Mouse (Mus musculus) gonadal fat pad, adult 2 months (tissue): Measurements from ENCODE around the gene Olfr767. TPM values are rescaled to one million over a fixed set of nuclear protein-coding genes. Genes with fewer than 3 reads are reported as not detected.
"Not testable (repeated sequence)": the region's sequence is repeated elsewhere in the genome, so short reads cannot be mapped to it uniquely, and the experiment has no call there.

Source experiments
- DNase-seq: peaks from one replicate; pipeline ENCODE4 v3.0.0-alpha.2; 2012; ENCODE audit warnings: low read depth
- polyA plus RNA-seq: library from polyadenylated mRNA; depleted of rRNA; stranded (reverse); fragments of >200 nt; gene quantifications from 2 replicates; pipeline ENCODE4 v1.2.3, GENCODE M21; 2012; rRNA removed

Gene Olfr767
- polyA plus RNA-seq, result not detected in 2 replicates

DNA sequence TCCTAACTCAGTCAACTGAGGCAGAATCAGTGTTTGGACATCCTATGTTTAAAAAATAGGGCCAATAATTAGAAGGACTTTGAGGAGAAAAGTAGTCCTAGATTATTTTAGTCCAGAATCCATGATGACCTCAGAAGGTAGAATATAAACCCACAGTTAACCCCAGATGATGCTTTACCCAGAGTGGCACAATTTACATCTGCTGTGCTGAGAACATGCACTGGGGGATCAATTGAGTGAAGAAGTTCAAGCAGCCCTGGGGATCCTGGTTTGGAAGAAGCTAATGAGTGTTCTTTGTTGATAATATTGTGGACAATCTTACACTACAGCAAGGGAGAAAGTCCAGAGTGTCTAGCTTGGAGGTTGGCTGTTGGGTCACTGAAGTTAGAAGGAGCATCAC is at the start of gene Olfr767:
Gene Olfr767, minus strand, starts transcription at position 101 of the 400 bp plus-strand sequence.
- DNase-seq, result not testable (repeated sequence)

DNA sequence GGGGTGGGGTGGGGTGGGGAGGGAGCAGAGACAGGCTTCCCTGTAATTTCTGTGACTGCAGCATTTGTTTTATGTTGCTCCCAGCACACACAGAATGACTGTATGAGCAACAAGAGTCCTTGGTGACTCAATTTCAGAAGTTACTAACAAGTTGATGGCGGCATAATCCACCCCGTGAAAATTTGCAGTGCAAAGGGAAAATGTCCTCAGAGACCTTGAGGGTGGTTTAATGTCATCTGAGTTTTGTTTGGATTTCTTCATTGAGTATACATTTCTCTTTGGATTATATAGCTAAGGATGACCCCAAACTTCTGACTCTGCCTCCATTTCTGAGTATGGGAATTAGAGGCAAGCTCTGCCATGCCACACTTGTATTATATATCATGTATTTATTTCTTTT is 35.1 kb upstream of the Olfr767 start, which contains the start of gene Olfr769:
Gene Olfr769, minus strand, starts transcription at position 101 of the 400 bp plus-strand sequence.
- DNase-seq, result no peak

DNA sequence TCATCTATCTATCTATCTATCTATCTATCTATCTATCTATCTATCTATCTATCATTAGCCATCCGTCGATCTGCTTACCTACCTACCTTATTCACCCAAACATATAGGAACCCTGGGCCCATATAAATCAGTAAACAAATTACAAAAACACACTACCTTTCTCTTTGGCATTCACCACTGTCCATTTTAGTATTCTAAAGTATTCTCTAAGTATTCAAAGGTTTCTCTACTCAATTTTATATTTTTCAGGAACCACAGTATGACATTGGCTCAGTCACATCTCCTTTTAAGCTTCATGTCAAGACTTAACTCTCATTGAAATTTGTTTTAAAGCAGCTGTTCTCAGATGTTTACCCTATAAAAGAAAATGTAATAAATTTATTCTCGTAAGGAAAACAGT is 32.4 kb upstream of the Olfr767 start:
- DNase-seq, result no peak

DNA sequence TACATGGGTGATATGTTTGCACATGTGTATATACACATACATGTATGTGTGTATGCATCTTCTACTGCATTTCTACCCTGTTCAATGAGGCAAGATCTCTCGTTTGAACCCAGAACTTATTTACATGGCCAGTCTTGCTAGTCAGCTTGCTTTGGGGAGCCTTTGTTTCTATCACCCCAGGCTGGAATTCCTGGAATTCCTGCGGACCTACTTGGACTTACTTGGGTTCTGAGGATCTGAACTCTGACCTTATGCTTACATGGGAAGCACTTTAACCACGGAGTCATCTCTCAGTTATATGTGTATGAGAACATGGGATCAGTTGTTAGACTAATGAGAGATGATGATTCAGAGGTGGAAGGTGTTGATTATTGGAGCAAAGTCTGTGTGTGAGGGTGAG is 18.5 kb upstream of the Olfr767 start:
- no peak for DNase-seq

DNA sequence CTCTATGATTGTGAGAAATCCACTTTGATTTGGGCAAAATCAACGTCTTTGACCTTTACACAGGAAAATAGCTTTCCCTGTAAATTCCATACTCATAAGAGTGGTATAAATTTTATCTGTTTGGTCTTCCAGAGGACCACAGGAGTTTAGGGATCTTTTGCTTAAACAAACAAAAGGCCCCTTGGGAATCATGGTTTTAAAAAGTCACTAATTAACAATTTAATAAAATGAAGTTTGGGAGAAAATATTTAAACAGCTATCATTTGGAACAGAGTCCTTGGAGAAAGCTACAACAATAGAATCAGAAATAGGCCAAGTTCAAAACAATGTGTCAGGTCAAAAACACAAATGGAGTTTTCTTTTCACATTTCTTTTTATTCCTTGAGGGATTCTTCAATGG is 16.6 kb upstream of the Olfr767 start, which contains the start of gene Olfr768:
Gene Olfr768, minus strand, starts transcription at position 101 of the 400 bp plus-strand sequence.
- DNase-seq, result no peak

DNA sequence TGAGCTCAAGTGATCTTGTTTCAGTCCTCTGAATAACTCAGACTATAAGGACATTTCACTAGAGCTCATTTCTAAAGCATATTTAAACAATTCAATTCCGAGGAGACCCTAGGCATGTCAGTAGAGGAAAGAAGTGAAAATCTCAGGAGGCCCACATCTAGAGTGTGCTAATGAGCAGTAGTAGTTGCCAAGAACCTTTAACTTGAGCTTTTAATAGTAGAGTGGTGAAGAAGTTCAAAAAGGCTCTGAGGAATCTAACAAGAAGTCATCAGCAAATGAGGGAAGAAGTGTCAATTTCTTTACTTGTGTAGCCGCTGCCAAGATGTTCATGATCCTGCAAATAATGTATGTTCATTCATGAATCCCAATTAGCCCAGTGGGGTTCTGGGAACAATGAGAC is 13.8 kb downstream of the Olfr767 start, which contains the start of gene Olfr766-ps1:
Gene Olfr766-ps1, minus strand, starts transcription at position 101 of the 400 bp plus-strand sequence.
- no peak for DNase-seq

DNA sequence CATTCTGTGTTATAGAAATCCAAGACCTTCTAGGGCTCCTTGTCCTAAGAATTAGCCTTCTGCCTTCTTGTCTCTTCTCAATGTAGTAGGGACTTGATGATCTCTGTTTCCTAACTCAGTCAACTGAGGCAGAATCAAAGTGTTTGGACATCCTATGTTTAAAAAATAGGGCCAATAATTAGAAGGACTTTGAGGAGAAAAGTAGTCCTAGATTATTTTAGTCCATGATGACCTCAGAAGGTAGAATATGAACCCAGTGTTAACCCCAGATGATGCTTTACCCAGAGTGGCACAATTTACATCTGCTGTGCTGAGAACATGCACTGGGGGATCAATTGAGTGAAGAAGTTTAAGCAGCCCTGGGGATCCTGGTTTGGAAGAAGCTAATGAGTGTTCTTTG is 32.8 kb downstream of the Olfr767 start, which contains the start of gene Olfr765:
Gene Olfr765, minus strand, starts transcription at position 101 of the 400 bp plus-strand sequence.
- DNase-seq, result not testable (repeated sequence)

DNA sequence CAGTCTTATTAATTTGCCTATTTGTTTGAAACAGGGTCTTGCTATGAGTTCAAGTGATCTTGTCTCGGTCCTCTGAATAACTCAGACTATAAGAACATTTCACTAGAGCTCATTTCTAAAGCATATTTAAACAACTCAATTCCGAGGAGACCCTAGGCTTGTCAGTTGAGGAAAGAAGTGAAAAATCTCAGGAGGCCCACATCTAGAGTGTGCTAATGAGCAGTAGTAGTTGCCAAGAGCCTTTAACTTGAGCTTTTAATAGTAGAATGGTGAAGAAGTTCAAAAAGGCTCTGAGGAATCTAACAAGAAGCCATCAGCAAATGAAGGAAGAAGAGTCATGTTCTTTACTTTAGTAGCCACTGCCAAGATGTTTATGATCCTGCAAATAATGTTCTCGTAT is 42.9 kb downstream of the Olfr767 start, which contains the start of gene Olfr764-ps1:
Gene Olfr764-ps1, minus strand, starts transcription at position 101 of the 400 bp plus-strand sequence.
- DNase-seq, result no peak

DNA sequence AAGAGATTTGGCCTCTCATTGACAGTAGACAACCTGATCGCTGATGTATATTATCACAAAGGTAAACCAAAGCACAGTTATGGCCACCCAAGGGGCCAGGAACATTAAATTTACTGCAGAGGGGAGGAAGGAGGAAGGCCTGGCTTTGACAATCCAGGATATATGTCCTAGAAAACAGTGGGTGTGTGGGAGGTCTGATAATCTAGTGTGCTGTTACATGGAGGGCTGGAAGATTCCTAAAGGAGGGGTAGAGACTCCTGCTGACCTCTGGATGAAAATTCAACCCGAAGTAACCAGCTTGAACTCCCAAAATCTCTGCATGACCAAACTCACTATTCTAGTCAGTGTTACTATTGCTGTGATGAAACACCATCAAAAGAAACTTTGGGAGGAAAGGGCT is 54.4 kb downstream of the Olfr767 start:
- no peak for DNase-seq

DNA sequence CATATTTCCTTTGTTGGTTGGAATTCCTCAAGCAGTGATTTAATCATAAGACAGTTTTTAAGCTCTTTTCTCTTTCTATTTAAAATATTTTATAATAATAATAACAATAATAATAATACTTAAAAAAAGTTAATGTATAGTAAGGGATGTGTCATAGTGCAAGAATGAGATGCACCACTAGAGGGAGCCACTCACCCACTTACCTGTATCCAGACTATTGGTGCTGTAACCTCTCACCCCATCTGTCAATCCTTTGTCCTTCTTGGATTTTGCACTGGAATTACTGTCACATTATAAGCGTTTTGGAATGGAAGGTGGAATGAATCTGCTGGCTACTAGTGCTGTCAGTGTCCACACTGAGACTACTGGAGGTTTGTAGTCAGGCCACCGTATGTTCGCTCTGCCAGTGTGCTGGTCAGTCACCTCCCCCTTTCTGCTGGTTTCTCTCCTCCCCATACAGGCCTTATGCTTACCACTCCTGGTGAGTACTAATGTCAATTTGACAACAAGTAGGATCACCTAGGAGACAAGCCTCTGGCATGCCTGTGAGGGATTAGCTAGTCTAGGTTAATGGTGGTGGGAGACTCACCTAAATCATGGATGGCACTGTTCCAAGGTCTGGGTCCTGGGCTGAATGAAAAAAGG is 56.6 kb downstream of the Olfr767 start:
- no peak for DNase-seq

Other genes starting within 250 kb of the Olfr767 start
- gene Gdf11, start 191.2 kb downstream of the Olfr767 start, polyA plus RNA-seq, result 1.4 and 1.7 TPM in 2 replicates
- gene Cd63, start 181.9 kb downstream of the Olfr767 start, polyA plus RNA-seq, result 221 and 278 TPM in 2 replicates
- gene Rdh5, start 160.0 kb downstream of the Olfr767 start, polyA plus RNA-seq, result 23.7 and 24.5 TPM in 2 replicates
- gene Bloc1s1, start 158.9 kb downstream of the Olfr767 start, polyA plus RNA-seq, result 227 and 296 TPM in 2 replicates
- gene Itga7, start 149.1 kb downstream of the Olfr767 start, polyA plus RNA-seq, result 85.0 and 170 TPM in 2 replicates
- gene Mettl7b, start 121.9 kb downstream of the Olfr767 start, polyA plus RNA-seq, result 3.9 and 6.2 TPM in 2 replicates
- gene Olfr9, start 93.5 kb downstream of the Olfr767 start, polyA plus RNA-seq, result not detected in 2 replicates
- not detected in 2 replicates for gene Olfr763, start 72.1 kb downstream of the Olfr767 start, polyA plus RNA-seq
- not detected in 2 replicates for gene Olfr764-ps1, start 43.0 kb downstream of the Olfr767 start, polyA plus RNA-seq
- not detected in 2 replicates for gene Olfr765, start 32.9 kb downstream of the Olfr767 start, polyA plus RNA-seq
- not detected in 2 replicates for gene Olfr766-ps1, start 13.9 kb downstream of the Olfr767 start, polyA plus RNA-seq
- not detected in 2 replicates for gene Olfr768, start 16.5 kb upstream of the Olfr767 start, polyA plus RNA-seq
- gene Olfr769, start 35.0 kb upstream of the Olfr767 start, polyA plus RNA-seq, result not detected in 2 replicates
- not detected in 2 replicates for gene Olfr770, start 56.1 kb upstream of the Olfr767 start, polyA plus RNA-seq
- not detected in 2 replicates for gene Olfr771, start 81.8 kb upstream of the Olfr767 start, polyA plus RNA-seq
- gene Olfr772, start 95.0 kb upstream of the Olfr767 start, polyA plus RNA-seq, result not detected in 2 replicates
- not detected in 2 replicates for gene Olfr773, start 104.5 kb upstream of the Olfr767 start, polyA plus RNA-seq
- gene Olfr774, start 153.3 kb upstream of the Olfr767 start, polyA plus RNA-seq, result not detected in 2 replicates
- gene Olfr775, start 165.5 kb upstream of the Olfr767 start, polyA plus RNA-seq, result not detected in 2 replicates
- gene Olfr776, start 176.2 kb upstream of the Olfr767 start, polyA plus RNA-seq, result not detected in 2 replicates
- gene Olfr777, start 188.6 kb upstream of the Olfr767 start, polyA plus RNA-seq, result not detected in 2 replicates
- gene Olfr780, start 235.2 kb upstream of the Olfr767 start, polyA plus RNA-seq, result not detected in 2 replicates
- not detected in 2 replicates for gene Olfr781, start 245.9 kb upstream of the Olfr767 start, polyA plus RNA-seq